Mouse (Mus musculus): Measurements from ENCODE around the gene Glud1. TPM values are rescaled to one million over a fixed set of nuclear protein-coding genes. Genes with fewer than 3 reads are reported as not detected.
"Not testable (repeated sequence)": the region's sequence is repeated elsewhere in the genome, so short reads cannot be mapped to it uniquely, and the experiment has no call there.

Glud1 gene
- polyA plus RNA-seq, 2 experiments = 145 to 186 TPM

- ATAC-seq (ENCODE audit: insufficient read depth) (peak; percentile 2; the same call in 1 of the 2 replicates), DNase-seq (ENCODE audit: low read depth in 3 of 3, low spot score in 3 of 3) (peak in 1 of 3 experiments; percentile 17)
- Histone ChIP-seq H3K4me3 (ENCODE audit: insufficient read depth in 1 of 2, low read depth in 2 of 2, low read length in 2 of 2) (peak overlapping the region; percentile 70 to 78), H3K27ac (peak overlapping the region; percentile 50), H3K9me3 (ENCODE audit: control insufficient read depth, low read length) (no peaks in the 10 kb centered on the region), H3K4me1 (replicated peaks; ENCODE audit: control insufficient read depth in 2 of 2, insufficient read depth in 2 of 2, low read length in 1 of 2) (peaks cover 0 to 1% of the 10 kb centered on the region in 2 experiments; a peak in 1 of 4 replicates), H3K4me2 (ENCODE audit: low read depth) (peak overlapping the region; percentile 100), H3K36me3 (replicated peaks; ENCODE audit: control insufficient read depth, insufficient read depth, low read depth) (no peaks in the 10 kb centered on the region), H3K9ac (replicated peaks) (peak overlapping the region; percentile 79), H3K27me3 (ENCODE audit: control insufficient read depth, insufficient read depth, low read length) (no peaks in the 10 kb centered on the region)
- no peak for TF ChIP-seq EP300 (IDR thresholded peaks at IDR 0.05; ENCODE audit: low read depth)
- TF ChIP-seq CTCF (IDR thresholded peaks at IDR 0.05; ENCODE audit: low read depth) = no peak
- WGBS (ENCODE audit: insufficient replicate concordance) = under 1% methylated on average over 47 of the region's 47 CpGs
Observed at GRCm38 (mm10) chr14:34311021-34311631, 599 bp downstream of the Glud1 start.

GRCm38 (mm10) chr14:34311691-34312090 lies 1.2 kb downstream of the Glud1 start:
- TF ChIP-seq EP300 (IDR thresholded peaks at IDR 0.05; ENCODE audit: low read depth) (no peak), CTCF (IDR thresholded peaks at IDR 0.05; ENCODE audit: low read depth) (no peak)
- 4% methylated on average over 4 of the region's 4 CpGs for WGBS (ENCODE audit: insufficient replicate concordance)
- Histone ChIP-seq H3K4me3 (ENCODE audit: insufficient read depth in 1 of 2, low read depth in 2 of 2, low read length in 2 of 2) (peak overlapping the region; percentile 70 to 78), H3K27ac (peak overlapping the region; percentile 33; the same call in 1 of the 2 replicates), H3K36me3 (replicated peaks; ENCODE audit: control insufficient read depth, insufficient read depth, low read depth) (no peaks in the 10 kb centered on the region), H3K27me3 (ENCODE audit: control insufficient read depth, insufficient read depth, low read length) (no peaks in the 10 kb centered on the region), H3K4me1 (replicated peaks; ENCODE audit: control insufficient read depth in 2 of 2, insufficient read depth in 2 of 2, low read length in 1 of 2) (peaks cover 0 to 1% of the 10 kb centered on the region in 2 experiments; a peak in 1 of 4 replicates), H3K9ac (replicated peaks) (peak overlapping the region; percentile 79), H3K9me3 (ENCODE audit: control insufficient read depth, low read length) (no peaks in the 10 kb centered on the region), H3K4me2 (ENCODE audit: low read depth) (peak overlapping the region; percentile 100)
- ATAC-seq (ENCODE audit: insufficient read depth) = no peak
- DNase-seq (ENCODE audit: low read depth in 3 of 3, low spot score in 3 of 3) = no peak

DNA sequence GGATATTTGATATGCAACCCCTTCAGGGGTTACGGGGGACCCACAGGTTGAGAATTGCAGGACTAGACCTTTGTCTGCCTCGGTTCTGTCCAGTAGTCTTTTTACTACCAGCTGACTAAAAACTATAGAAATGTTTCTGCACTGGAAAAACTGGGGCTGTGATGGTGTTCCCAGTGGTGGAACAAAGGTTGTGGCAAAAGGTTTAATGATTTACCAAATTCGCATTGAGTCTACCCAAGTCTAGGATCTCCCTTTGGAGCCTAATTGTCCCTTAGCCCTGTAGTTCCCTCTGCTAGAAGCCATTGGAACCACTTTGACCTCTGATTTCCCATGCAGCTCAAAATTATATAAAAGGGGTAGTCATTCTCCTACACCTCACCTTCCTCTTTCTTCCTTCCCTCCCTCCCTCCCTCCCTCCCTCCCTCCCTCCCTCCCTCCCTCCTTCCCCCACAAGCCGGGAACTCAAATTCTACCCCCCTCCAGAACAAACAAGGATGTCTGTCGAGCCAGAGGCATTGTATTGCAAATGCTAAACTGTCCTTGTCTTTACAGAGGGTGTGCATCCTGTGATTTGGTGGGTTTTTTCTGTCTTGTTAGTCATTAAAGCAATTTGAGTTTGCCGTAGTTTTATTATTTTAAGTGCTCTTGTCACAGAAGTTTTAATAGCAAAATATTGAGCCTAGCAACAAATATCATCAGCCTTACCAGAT lies 2.0 kb downstream of the Glud1 start:
- Histone ChIP-seq H3K4me1 (replicated peaks; ENCODE audit: control insufficient read depth in 2 of 2, insufficient read depth in 2 of 2, low read length in 1 of 2) (peaks cover 0 to 1% of the 10 kb centered on the region in 2 experiments; a peak in 1 of 4 replicates), H3K4me2 (ENCODE audit: low read depth) (peak overlapping the region; percentile 100), H3K4me3 (ENCODE audit: insufficient read depth in 1 of 2, low read depth in 2 of 2, low read length in 2 of 2) (peak overlapping the region; percentile 70 to 78), H3K27ac (no peak overlapping the region), H3K9me3 (ENCODE audit: control insufficient read depth, low read length) (no peaks in the 10 kb centered on the region), H3K36me3 (replicated peaks; ENCODE audit: control insufficient read depth, insufficient read depth, low read depth) (no peaks in the 10 kb centered on the region), H3K9ac (replicated peaks) (peak overlapping the region; percentile 34), H3K27me3 (ENCODE audit: control insufficient read depth, insufficient read depth, low read length) (no peaks in the 10 kb centered on the region)
- ATAC-seq (ENCODE audit: insufficient read depth) (no peak), DNase-seq (ENCODE audit: low read depth in 3 of 3, low spot score in 3 of 3) (no peak)
- TF ChIP-seq CTCF (IDR thresholded peaks at IDR 0.05; ENCODE audit: low read depth) = no peak
- TF ChIP-seq EP300 (IDR thresholded peaks at IDR 0.05; ENCODE audit: low read depth) = no peak
- WGBS (ENCODE audit: insufficient replicate concordance) = 24% methylated on average over 6 of the region's 6 CpGs

- ATAC-seq (ENCODE audit: insufficient read depth) = no peak
- Histone ChIP-seq H3K9me3 (ENCODE audit: control insufficient read depth, low read length) (no peaks in the 10 kb centered on the region), H3K9ac (replicated peaks) (peak overlapping the region; percentile 9; the same call in 1 of the 2 replicates), H3K27ac (no peak overlapping the region), H3K27me3 (ENCODE audit: control insufficient read depth, insufficient read depth, low read length) (no peaks in the 10 kb centered on the region), H3K4me2 (ENCODE audit: low read depth) (peak overlapping the region; percentile 38), H3K36me3 (replicated peaks; ENCODE audit: control insufficient read depth, insufficient read depth, low read depth) (no peaks in the 10 kb centered on the region), H3K4me1 (replicated peaks; ENCODE audit: control insufficient read depth in 2 of 2, insufficient read depth in 2 of 2, low read length in 1 of 2) (peaks cover 0 to 1% of the 10 kb centered on the region in 2 experiments; a peak in 1 of 4 replicates), H3K4me3 (ENCODE audit: insufficient read depth in 1 of 2, low read depth in 2 of 2, low read length in 2 of 2) (peak overlapping the region; percentile 18 to 41)
- no peak for DNase-seq (ENCODE audit: low read depth in 3 of 3, low spot score in 3 of 3)
- no peak for TF ChIP-seq EP300 (IDR thresholded peaks at IDR 0.05; ENCODE audit: low read depth)
- TF ChIP-seq CTCF (IDR thresholded peaks at IDR 0.05; ENCODE audit: low read depth) = no peak
- 59% methylated on average over 3 of the region's 3 CpGs for WGBS (ENCODE audit: insufficient replicate concordance)
Observed at GRCm38 (mm10) chr14:34313612-34314011, 3.1 kb downstream of the Glud1 start.

DNA sequence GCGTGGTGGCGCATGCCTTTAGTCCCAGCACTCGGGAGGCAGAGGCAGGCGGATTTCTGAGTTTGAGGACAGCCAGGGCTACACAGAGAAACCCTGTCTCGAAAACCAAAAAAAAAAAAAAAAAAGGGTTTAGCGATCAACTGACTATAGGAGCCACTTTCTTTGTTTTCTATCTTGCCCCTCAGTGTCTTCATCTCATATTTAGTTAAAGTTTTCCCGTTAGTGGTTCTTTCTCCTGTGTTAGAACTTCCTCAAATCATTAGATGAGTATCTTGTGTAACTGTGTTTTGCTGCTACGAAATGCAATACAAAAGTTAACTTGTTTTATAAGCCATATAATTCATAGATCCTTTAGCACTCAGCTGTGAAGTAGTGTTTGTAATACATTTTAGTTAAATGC lies 3.9 kb downstream of the Glud1 start:
- peak overlapping the region; percentile 38 for H3K4me2 ChIP-seq (ENCODE audit: low read depth)

More for the DNA sequence above, 3.9 kb downstream of the Glud1 start:
- not testable (repeated sequence) for H3K27ac ChIP-seq; H3K9me3 ChIP-seq (ENCODE audit: control insufficient read depth, low read length); H3K27me3 ChIP-seq (ENCODE audit: control insufficient read depth, insufficient read depth, low read length); DNase-seq (ENCODE audit: low read depth in 3 of 3, low spot score in 3 of 3); H3K36me3 ChIP-seq (replicated peaks; ENCODE audit: control insufficient read depth, insufficient read depth, low read depth); H3K9ac ChIP-seq (replicated peaks); H3K4me1 ChIP-seq (replicated peaks; ENCODE audit: control insufficient read depth in 2 of 2, insufficient read depth in 2 of 2, low read length in 1 of 2); ATAC-seq (ENCODE audit: insufficient read depth)
- 47% methylated on average over 8 of the region's 8 CpGs for WGBS (ENCODE audit: insufficient replicate concordance)
- H3K4me3 ChIP-seq (ENCODE audit: insufficient read depth in 1 of 2, low read depth in 2 of 2, low read length in 2 of 2) = peak overlapping the region; percentile 18 to 41
